Mouse (Mus musculus): ENCODE data around the gene Rab6a.

Gene Rab6a

DNA sequence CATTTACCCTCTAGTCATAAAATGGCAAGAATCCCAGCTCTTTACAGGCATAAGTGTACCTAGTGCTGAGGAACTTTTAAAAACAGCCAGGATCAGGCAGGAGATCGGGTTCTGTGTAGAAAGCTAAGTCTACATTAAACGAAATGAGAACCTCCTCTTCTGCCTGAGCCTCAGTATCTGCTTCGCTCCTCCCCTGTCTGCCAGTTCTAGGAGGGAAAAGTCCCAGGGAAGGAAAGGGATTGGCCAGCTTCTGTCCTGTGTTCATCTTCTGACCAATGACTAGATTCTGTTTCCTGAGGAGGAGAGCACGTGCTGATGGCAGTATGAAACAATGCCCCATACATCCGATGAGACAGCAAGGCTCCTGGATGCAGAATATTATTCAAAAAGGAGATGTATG lies 73.9 kb downstream of the Rab6a start:
- no peak for DNase-seq (ENCODE audit: low read depth in 1 of 2, low spot score in 2 of 2)

DNA sequence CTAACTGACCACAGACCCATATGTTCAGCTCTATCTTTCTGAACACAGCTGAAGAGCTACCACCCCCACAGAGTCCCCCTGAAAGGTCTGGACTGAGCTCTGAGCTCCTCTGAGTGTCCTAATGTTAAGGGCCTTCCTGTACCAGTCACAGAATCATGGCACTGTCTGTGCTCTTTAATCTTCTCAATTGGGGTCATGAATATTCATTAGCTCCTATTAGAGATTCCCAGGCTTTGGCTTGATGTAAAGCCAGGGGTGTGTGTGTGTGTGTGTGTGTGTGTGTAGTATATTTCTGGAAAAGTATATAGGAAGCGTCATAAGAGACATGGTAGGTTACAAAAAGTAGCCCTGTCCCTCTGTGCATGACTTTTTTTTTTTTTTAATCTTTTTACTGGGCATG lies 76.0 kb downstream of the Rab6a start:
- no peak for DNase-seq (ENCODE audit: low read depth in 1 of 2, low spot score in 2 of 2)

DNA sequence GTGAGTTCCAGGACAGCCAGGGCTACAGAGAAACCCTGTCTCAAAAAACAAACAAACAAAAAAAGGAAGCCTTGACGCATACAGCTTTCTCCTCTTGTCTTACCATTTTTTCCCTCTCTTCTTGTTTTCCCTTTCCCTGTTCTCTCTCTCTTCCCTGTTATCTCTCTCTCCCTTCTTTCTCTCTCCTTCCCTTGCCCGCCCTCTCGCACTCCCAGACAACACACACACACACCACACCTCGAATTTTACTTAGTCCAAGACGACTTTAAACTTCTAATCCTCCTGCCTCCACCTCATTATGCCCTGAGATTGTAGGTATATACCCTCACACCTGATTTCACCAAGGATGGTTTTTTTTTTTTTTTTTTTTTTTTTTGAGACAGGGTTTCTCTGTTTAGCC lies 76.9 kb downstream of the Rab6a start:
- no peak for DNase-seq (ENCODE audit: low read depth in 1 of 2, low spot score in 2 of 2)

DNA sequence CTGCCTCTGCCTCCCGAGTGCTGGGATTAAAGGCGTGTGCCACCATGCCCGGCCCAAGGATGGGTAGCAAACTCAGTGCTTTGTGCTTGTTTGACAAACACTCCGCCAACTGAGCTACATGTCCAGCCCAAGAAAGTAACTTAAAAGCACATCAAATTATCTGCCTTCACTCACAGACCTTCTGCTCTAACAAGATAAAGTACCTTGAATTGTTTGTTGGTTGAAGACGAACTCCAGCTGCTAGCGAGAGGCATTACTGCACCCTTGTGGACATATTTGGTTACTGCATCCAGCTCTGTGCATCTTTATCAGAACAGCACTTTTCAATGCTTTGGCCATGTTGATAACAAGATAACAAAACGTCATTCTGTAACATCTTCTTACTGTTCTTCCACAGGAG lies 77.3 kb downstream of the Rab6a start:
- DNase-seq (ENCODE audit: low read depth in 1 of 2, low spot score in 2 of 2): peak in 1 of 2 experiments; percentile 18

DNA sequence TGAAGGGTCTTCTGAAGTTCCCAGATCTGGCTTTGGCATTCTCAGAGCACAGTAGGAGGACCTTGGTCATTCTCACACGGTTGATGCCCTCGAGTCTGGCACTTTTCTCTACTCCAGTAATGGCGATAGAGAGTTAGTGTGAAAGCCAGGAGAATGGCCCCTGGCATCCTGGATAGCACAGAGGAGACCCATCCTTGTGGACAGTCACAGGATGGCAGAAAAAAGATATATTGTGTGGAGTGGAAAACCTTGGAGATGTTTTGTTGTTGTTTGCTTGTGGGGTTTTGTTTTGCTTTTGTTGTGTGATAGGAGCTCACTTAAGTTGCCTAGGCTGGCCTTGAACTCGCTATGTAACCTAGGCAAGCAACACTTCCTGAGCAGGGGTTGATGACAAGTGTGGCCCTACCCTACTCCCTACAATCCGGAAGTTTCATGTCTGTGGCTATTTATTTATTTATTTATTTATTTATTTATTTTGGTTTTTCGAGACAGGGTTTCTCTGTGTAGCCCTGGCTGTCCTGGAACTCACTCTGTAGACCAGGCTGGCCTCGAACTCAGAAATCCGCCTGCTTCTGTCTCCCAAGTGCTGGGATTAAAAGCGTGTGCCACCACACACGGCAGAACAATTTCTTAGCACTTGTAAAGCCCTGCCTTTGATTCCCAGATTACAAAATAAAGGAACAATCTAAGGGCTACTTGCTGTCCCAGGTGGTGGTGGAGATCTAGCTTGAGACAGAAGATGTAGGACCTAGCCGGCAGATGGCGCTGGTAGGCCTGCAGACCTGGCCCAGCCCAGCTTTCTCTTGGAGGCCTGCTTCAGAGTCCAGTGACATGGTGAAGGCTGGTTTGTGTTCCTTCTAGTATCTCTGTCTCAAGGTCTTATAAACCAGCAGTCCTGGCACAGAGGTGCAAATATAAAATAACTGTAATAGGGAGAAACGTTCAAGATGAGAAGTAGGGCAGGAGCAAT lies 78.1 kb downstream of the Rab6a start:
- peak; percentile 12 to 38 for DNase-seq (ENCODE audit: low read depth in 1 of 2, low spot score in 2 of 2)

DNA sequence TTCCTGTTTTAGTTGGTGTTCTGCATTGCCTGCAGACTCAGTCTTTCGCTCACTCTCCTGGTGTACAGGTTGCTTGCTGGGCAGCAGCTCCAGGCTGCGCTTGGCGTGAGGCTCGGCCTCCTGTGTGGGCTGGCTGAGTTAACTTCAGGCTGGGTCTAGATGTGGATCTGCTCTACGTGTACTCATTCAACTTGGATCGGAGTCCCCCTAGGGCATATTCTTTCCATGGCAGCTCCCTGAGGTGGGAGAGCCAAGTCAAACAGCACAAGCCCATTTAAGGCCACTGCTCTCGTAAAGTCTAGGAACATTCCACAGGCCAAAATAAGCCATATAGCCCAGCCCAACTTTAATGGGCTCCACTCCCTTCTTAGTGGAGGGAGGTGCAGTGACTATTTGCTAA lies 81.3 kb downstream of the Rab6a start:
- no peak for DNase-seq (ENCODE audit: low read depth in 1 of 2, low spot score in 2 of 2)
